Mouse (Mus musculus) heart, postnatal 0 days (tissue): Measurements from ENCODE around the gene Qdpr.

Experiments
- CTCF ChIP-seq: IDR thresholded peaks from 2 replicates; pipeline ENCODE4 v1.5.1; 2016; ENCODE audit warnings: antibody characterized with exemption, control low read depth, low read depth
- EP300 ChIP-seq: IDR thresholded peaks from 2 replicates; pipeline ENCODE4 v1.6.1; 2016; ENCODE audit warnings: antibody characterized with exemption, low read depth

DNA sequence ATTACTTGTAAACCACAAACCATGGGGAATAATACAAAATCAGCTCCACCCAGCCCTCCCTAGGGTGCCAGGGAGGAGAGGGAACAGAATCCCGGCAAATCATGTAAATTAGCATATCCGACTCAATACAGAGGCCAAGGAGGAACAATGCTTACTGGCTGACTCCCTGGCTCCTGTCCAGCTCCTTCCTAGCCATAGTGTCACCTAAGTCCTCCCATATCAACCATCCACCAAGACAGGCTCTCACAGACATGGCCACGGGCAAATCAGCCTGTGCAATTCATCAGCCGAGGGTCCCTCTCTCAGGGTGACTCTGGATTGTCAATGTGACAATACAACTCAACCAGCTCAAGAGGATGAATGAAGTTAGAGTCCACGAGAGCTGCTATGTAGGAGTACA is 1.4 kb downstream of the Qdpr start:
- TF ChIP-seq CTCF = no peak
- no peak for TF ChIP-seq EP300
